Mouse (Mus musculus) C2C12 (cell line): ENCODE measurements around the gene Gm5796. TPM values are rescaled to one million over a fixed set of nuclear protein-coding genes. Genes with fewer than 3 reads are reported as not detected.
"Not testable (repeated sequence)": the region's sequence is repeated elsewhere in the genome, so short reads cannot be mapped to it uniquely, and the experiment has no call there.

Experiments used
- H3K27me3 ChIP-seq: one replicate; pipeline ENCODE4 v1.6.1; 2011; ENCODE audit not compliant: control insufficient read depth, insufficient read depth, insufficient read length
- H3K36me3 ChIP-seq: one replicate; pipeline ENCODE4 v1.6.1; 2011; ENCODE audit not compliant: control insufficient read depth, insufficient read depth
- H3K4me3 ChIP-seq: one replicate; pipeline ENCODE4 v1.5.1; 2011; ENCODE audit warnings: mild to moderate bottlenecking, control low read depth; ENCODE audit not compliant: poor library complexity, insufficient read depth, severe bottlenecking
- H3K79me2 ChIP-seq: one replicate; pipeline ENCODE4 v1.6.1; 2011; ENCODE audit not compliant: control insufficient read depth, insufficient read depth
- H3K79me3 ChIP-seq: one replicate; pipeline ENCODE4 v1.6.1; 2011; ENCODE audit warnings: low read depth, control low read depth
- H3ac ChIP-seq: one replicate; pipeline ENCODE3; 2011; ENCODE audit warnings: low read depth; ENCODE audit not compliant: control insufficient read depth, insufficient read length
- long read RNA-seq, 2 experiments: library from polyadenylated mRNA; unstranded; transcript quantifications; one replicate each; pipeline ENCODE4 v2.0.0; 2019 to 2020
- polyA plus RNA-seq: library from polyadenylated mRNA; unstranded; fragments of >200 nt; fragmentation: generic; extraction: Trizol; gene quantifications from one replicate; pipeline ENCODE4 v1.2.1, GENCODE M21; 2012; ENCODE audit warnings: missing spikeins

Gene Gm5796
- polyA plus RNA-seq, result not detected
- long read RNA-seq, experiment 1, result 0 reads
- long read RNA-seq, experiment 2, result 0 reads

- not testable (repeated sequence) for H3ac ChIP-seq, H3K79me3 ChIP-seq, H3K79me2 ChIP-seq, H3K36me3 ChIP-seq, H3K4me3 ChIP-seq, H3K27me3 ChIP-seq
Measured at GRCm38 (mm10) chr14:4023641-4024040, at the start of gene Gm5796. TSS of gene Gm5796 (plus strand) at chr14:4023941.

GRCm38 (mm10) chr14:3998094-3998493 is 25.6 kb upstream of the Gm5796 start, which contains the start of gene Gm3099:
TSS of gene Gm3099 (plus strand) at chr14:3998394.
- not testable (repeated sequence) for H3K36me3 ChIP-seq, H3ac ChIP-seq, H3K27me3 ChIP-seq, H3K79me3 ChIP-seq, H3K4me3 ChIP-seq, H3K79me2 ChIP-seq

GRCm38 (mm10) chr14:4083820-4084219 is 60.1 kb downstream of the Gm5796 start, which contains the start of gene Gm3115:
TSS of gene Gm3115 (plus strand) at chr14:4084120.
- H3ac ChIP-seq, H3K4me3 ChIP-seq, H3K27me3 ChIP-seq, H3K79me2 ChIP-seq, H3K36me3 ChIP-seq, H3K79me3 ChIP-seq: not testable (repeated sequence)

Other genes starting within 250 kb of the Gm5796 start
- gene Gm3002, start 213.9 kb upstream of the Gm5796 start, polyA plus RNA-seq, result not detected
- gene Gm3033, start 177.7 kb upstream of the Gm5796 start, polyA plus RNA-seq, result not detected
- 0.07 TPM for gene Gm2916, start 139.8 kb upstream of the Gm5796 start, polyA plus RNA-seq
- not detected for gene Gm3029, start 92.2 kb upstream of the Gm5796 start, polyA plus RNA-seq
- not detected for gene Gm3095, start 60.4 kb upstream of the Gm5796 start, polyA plus RNA-seq
- not detected for gene Gm3099, start 25.5 kb upstream of the Gm5796 start, polyA plus RNA-seq
- gene Gm3115, start 60.2 kb downstream of the Gm5796 start, polyA plus RNA-seq, result not detected
- gene Gm8108, start 86.6 kb downstream of the Gm5796 start, polyA plus RNA-seq, result not detected
- not detected for gene Gm3127, start 141.1 kb downstream of the Gm5796 start, polyA plus RNA-seq
- not detected for gene Gm2974, start 158.6 kb downstream of the Gm5796 start, polyA plus RNA-seq
- not detected for gene Gm3138, start 225.7 kb downstream of the Gm5796 start, polyA plus RNA-seq